16 mouse cellular contexts compared by ENCODE assay signal in genomic region chr2:144541246-144541645, GRCm38 (mm10). TPM values are rescaled to one million over a fixed set of nuclear protein-coding genes. Genes with fewer than 3 reads are reported as not detected.
DNase-seq lines count a peak whose midpoint lies in the region; ATAC-seq and TF ChIP-seq lines count a peak whose summit lies in the region.
"Had no signal": no experiment of that assay in that cellular context is flagged by ENCODE, and none has a peak within 500 bp of the region (broad histone marks: within the 10 kb centered on the region; RNA-seq: fewer than 3 reads in every experiment).

No protein-coding gene starts in this region.

- H3K4me2 ChIP-seq in hindbrain, postnatal 0 days (ENCODE audit: low read depth, low read length), result no peak overlapping the region
- H3K4me2 ChIP-seq: hindbrain, embryonic 15.5 days had no signal

- peaks cover 47% of the 10 kb centered on the region for H3K36me3 ChIP-seq in hindbrain, postnatal 0 days (ENCODE audit: insufficient read depth, low read length)
- peaks cover 97% of the 10 kb centered on the region for H3K36me3 ChIP-seq in hindbrain, embryonic 10.5 days
- H3K36me3 ChIP-seq in thymus, adult 2 months (ENCODE audit: control insufficient read depth, insufficient read depth, low read length), result peaks cover 44% of the 10 kb centered on the region

- no peaks in the 10 kb centered on the region for H3K9me3 ChIP-seq in hindbrain, postnatal 0 days (ENCODE audit: low read length)
- no peaks in the 10 kb centered on the region for H3K9me3 ChIP-seq in hindbrain, embryonic 10.5 days
- H3K9me3 ChIP-seq: hindbrain, embryonic 15.5 days had no signal

- no peaks in the 10 kb centered on the region for H3K27me3 ChIP-seq in hindbrain, postnatal 0 days (ENCODE audit: insufficient read depth, low read length)
- no peaks in the 10 kb centered on the region for H3K27me3 ChIP-seq in hindbrain, embryonic 10.5 days (ENCODE audit: insufficient read depth, poor library complexity, severe bottlenecking)
- no peaks in the 10 kb centered on the region for H3K27me3 ChIP-seq in thymus, adult 2 months (ENCODE audit: control insufficient read depth, insufficient read depth, low read length)
- H3K27me3 ChIP-seq: hindbrain, embryonic 15.5 days had no signal

- no peak overlapping the region for H3K9ac ChIP-seq in hindbrain, postnatal 0 days (replicated peaks; ENCODE audit: low read length)
- H3K9ac ChIP-seq: hindbrain, embryonic 15.5 days had no signal

- DNase-seq in hindbrain, postnatal 0 days (ENCODE audit: low spot score), result peak; percentile 7
- DNase-seq in hindbrain, embryonic 10.5 days (ENCODE audit: low spot score), result no peak
- peak; percentile 10 for DNase-seq in thymus, adult 2 months
- DNase-seq in thymus, adult 18-20 months, result no peak
- DNase-seq in brain, embryonic 14.5 days (ENCODE audit: low read depth), result peak; percentile 3
- peak; percentile 38 for DNase-seq in retina, embryonic 14.5 days (ENCODE audit: low spot score)
- DNase-seq in layer of hippocampus, adult 8-10 months (ENCODE audit: low spot score in 2 of 2), result no peak
- DNase-seq in adrenal gland, postnatal 25 days, result no peak
- DNase-seq: cerebellum, adult 2 months; gastrocnemius, postnatal 36 days; kidney, postnatal 14 days; lung, postnatal 14 days; right cerebral cortex, postnatal 25 days had no signal

- TF ChIP-seq POLR2A in thymus, adult 2 months (IDR thresholded peaks at IDR 0.05; ENCODE audit: control insufficient read depth, extremely low read depth, insufficient read depth, low read length, poor library complexity), result no peak
- TF ChIP-seq POLR2A in brain, embryonic 14.5 days (IDR thresholded peaks at IDR 0.05; ENCODE audit: borderline replicate concordance, extremely low read depth, insufficient read depth, insufficient read length, poor library complexity, severe bottlenecking), result no peak

- WGBS in hindbrain, postnatal 0 days, result 88% methylated on average over 4 of the region's 4 CpGs
- 86% methylated on average over 4 of the region's 4 CpGs for WGBS in hindbrain, embryonic 10.5 days
- 91% methylated on average over 4 of the region's 4 CpGs for WGBS in thymus, adult 2 months

- H3K4me3 ChIP-seq in hindbrain, postnatal 0 days (ENCODE audit: low read length), result no peak overlapping the region
- H3K4me3 ChIP-seq in hindbrain, embryonic 10.5 days, result no peak overlapping the region
- no peak overlapping the region for H3K4me3 ChIP-seq in thymus, adult 2 months (ENCODE audit: control insufficient read depth, insufficient read depth, low read length)
- H3K4me3 ChIP-seq: hindbrain, embryonic 15.5 days had no signal

- H3K27ac ChIP-seq in hindbrain, postnatal 0 days, result no peak overlapping the region
- no peak overlapping the region for H3K27ac ChIP-seq in hindbrain, embryonic 10.5 days
- H3K27ac ChIP-seq in thymus, adult 2 months (ENCODE audit: control insufficient read depth, insufficient read depth, low read length), result no peak overlapping the region
- H3K27ac ChIP-seq: hindbrain, embryonic 15.5 days had no signal

- peak; percentile 35 for TF ChIP-seq CTCF in hindbrain, postnatal 0 days (IDR thresholded peaks at IDR 0.05; ENCODE audit: low read depth)
- no peak for TF ChIP-seq CTCF in thymus, adult 2 months (IDR thresholded peaks at IDR 0.05; ENCODE audit: borderline replicate concordance, control insufficient read depth, extremely low read depth, insufficient read depth, low read length, poor library complexity)
- no peak; the same call in 1 of the 2 replicates for TF ChIP-seq CTCF in brain, embryonic 14.5 days (IDR thresholded peaks at IDR 0.05; ENCODE audit: borderline replicate concordance, extremely low read depth, insufficient read depth, insufficient read length)

- H3K4me1 ChIP-seq in hindbrain, postnatal 0 days (ENCODE audit: insufficient read depth, low read length), result no peaks in the 10 kb centered on the region
- H3K4me1 ChIP-seq in hindbrain, embryonic 10.5 days (replicated peaks), result no peaks in the 10 kb centered on the region
- H3K4me1 ChIP-seq in thymus, adult 2 months (replicated peaks; ENCODE audit: control insufficient read depth, insufficient read depth, low read length), result no peaks in the 10 kb centered on the region
- H3K4me1 ChIP-seq: hindbrain, embryonic 15.5 days had no signal

- 0 out of 2 replicates have a peak, but pooled peaks have one; percentile 32 for ATAC-seq in hindbrain, postnatal 0 days
- ATAC-seq: forebrain, embryonic 16.5 days had no signal

RNA-seq across cellular contexts. Expression of gene Rbbp9, which starts 9.4 kb away (rescaled TPM):
- 15.8 and 16.7 TPM in 2 replicates for total RNA-seq in hindbrain, postnatal 0 days (2014; rRNA removed)
- polyA plus RNA-seq in hindbrain, postnatal 0 days (2015; fragmentation: Nextera tagmentation; extraction: Ambion mirVana), result 35.2 and 38.2 TPM in 2 replicates
- polyA plus RNA-seq in hindbrain, embryonic 10.5 days (2016; fragmentation: Nextera tagmentation; extraction: Ambion mirVana), result 56.7 and 57.1 TPM in 2 replicates
- 5.0 and 5.1 TPM in 2 replicates for polyA plus RNA-seq in thymus, adult 2 months (2012; rRNA removed)
- 32.2 and 32.9 TPM in 2 replicates for polyA plus RNA-seq in brain, embryonic 14.5 days (2012; rRNA removed)
- total RNA-seq in layer of hippocampus, adult 8-10 months (2022), result 10 to 100 TPM; 25.5 to 28.4 (median 27.4) TPM
- 26.8 and 32.5 TPM in 2 replicates for total RNA-seq in adrenal gland, postnatal 25 days (2021)

RNA-seq across cellular contexts. Expression of gene Polr3f, which starts 13.7 kb away (rescaled TPM):
- total RNA-seq in hindbrain, postnatal 0 days (2014; rRNA removed), result 19.0 and 23.5 TPM in 2 replicates
- polyA plus RNA-seq in hindbrain, postnatal 0 days (2015; fragmentation: Nextera tagmentation; extraction: Ambion mirVana), result 24.9 and 25.7 TPM in 2 replicates
- polyA plus RNA-seq in hindbrain, embryonic 10.5 days (2016; fragmentation: Nextera tagmentation; extraction: Ambion mirVana), result 27.0 and 33.0 TPM in 2 replicates
- 10.3 and 10.6 TPM in 2 replicates for polyA plus RNA-seq in thymus, adult 2 months (2012; rRNA removed)
- polyA plus RNA-seq in brain, embryonic 14.5 days (2012; rRNA removed), result 21.8 and 23.9 TPM in 2 replicates
- 10 to 100 TPM; 26.1 to 30.2 (median 28.0) TPM for total RNA-seq in layer of hippocampus, adult 8-10 months (2022)
- 19.4 and 23.8 TPM in 2 replicates for total RNA-seq in adrenal gland, postnatal 25 days (2021)

RNA-seq across cellular contexts. Expression of gene Dzank1, which starts 14.0 kb away (rescaled TPM):
- 29.1 and 30.7 TPM in 2 replicates for total RNA-seq in hindbrain, postnatal 0 days (2014; rRNA removed)
- polyA plus RNA-seq in hindbrain, postnatal 0 days (2015; fragmentation: Nextera tagmentation; extraction: Ambion mirVana), result 22.7 and 24.2 TPM in 2 replicates
- 1.9 and 3.4 TPM in 2 replicates for polyA plus RNA-seq in hindbrain, embryonic 10.5 days (2016; fragmentation: Nextera tagmentation; extraction: Ambion mirVana)
- polyA plus RNA-seq in thymus, adult 2 months (2012; rRNA removed), result 0.27 and 0.40 TPM in 2 replicates
- polyA plus RNA-seq in brain, embryonic 14.5 days (2012; rRNA removed), result 8.9 and 15.4 TPM in 2 replicates
- total RNA-seq in layer of hippocampus, adult 8-10 months (2022), result 100 to 1,000 TPM; 137 to 161 (median 153) TPM
- 1.8 and 5.0 TPM in 2 replicates for total RNA-seq in adrenal gland, postnatal 25 days (2021)
- total RNA-seq: monocyte, adult 5-6 weeks had no signal

RNA-seq across cellular contexts. Expression of gene Sec23b, which starts 14.8 kb away (rescaled TPM):
- total RNA-seq in hindbrain, postnatal 0 days (2014; rRNA removed), result 73.3 and 85.9 TPM in 2 replicates
- 61.5 and 64.9 TPM in 2 replicates for polyA plus RNA-seq in hindbrain, postnatal 0 days (2015; fragmentation: Nextera tagmentation; extraction: Ambion mirVana)
- polyA plus RNA-seq in hindbrain, embryonic 10.5 days (2016; fragmentation: Nextera tagmentation; extraction: Ambion mirVana), result 120 and 127 TPM in 2 replicates
- 56.7 and 59.3 TPM in 2 replicates for polyA plus RNA-seq in thymus, adult 2 months (2012; rRNA removed)
- 63.3 and 64.5 TPM in 2 replicates for polyA plus RNA-seq in brain, embryonic 14.5 days (2012; rRNA removed)
- 10 to 100 TPM; 44.7 to 60.3 (median 50.8) TPM for total RNA-seq in layer of hippocampus, adult 8-10 months (2022)
- 64.0 and 66.2 TPM in 2 replicates for total RNA-seq in adrenal gland, postnatal 25 days (2021)

RNA-seq across cellular contexts. Expression of gene Smim26, which starts 52.6 kb away (rescaled TPM):
- 18.9 and 21.7 TPM in 2 replicates for total RNA-seq in hindbrain, postnatal 0 days (2014; rRNA removed)
- polyA plus RNA-seq in hindbrain, postnatal 0 days (2015; fragmentation: Nextera tagmentation; extraction: Ambion mirVana), result 72.7 and 75.9 TPM in 2 replicates
- 26.0 and 40.1 TPM in 2 replicates for polyA plus RNA-seq in hindbrain, embryonic 10.5 days (2016; fragmentation: Nextera tagmentation; extraction: Ambion mirVana)
- polyA plus RNA-seq in thymus, adult 2 months (2012; rRNA removed), result 2.7 and 4.5 TPM in 2 replicates
- polyA plus RNA-seq in brain, embryonic 14.5 days (2012; rRNA removed), result 35.9 and 37.9 TPM in 2 replicates
- 10 to 100 TPM; 48.3 to 77.4 (median 61.4) TPM for total RNA-seq in layer of hippocampus, adult 8-10 months (2022)
- 49.2 and 60.5 TPM in 2 replicates for total RNA-seq in adrenal gland, postnatal 25 days (2021)

Comparison
In these comparisons a context has a peak if more than half of its experiments do, and no peak if none do; other contexts are left out.
1. DNase-seq: peak in hindbrain, postnatal 0 days (single experiment), thymus, adult 2 months (single experiment), brain, embryonic 14.5 days (single experiment) and retina, embryonic 14.5 days (single experiment); none in hindbrain, embryonic 10.5 days (single experiment), thymus, adult 18-20 months (0 of 2), layer of hippocampus, adult 8-10 months (0 of 2) and adrenal gland, postnatal 25 days (single experiment).